Mouse (Mus musculus) heart, postnatal 25 days (tissue): ENCODE measurements around the gene Gtf3c2. TPM values are rescaled to one million over a fixed set of nuclear protein-coding genes. Genes with fewer than 3 reads are reported as not detected.
A peak's percentile ranks its signal among the peaks of the same experiment; 100 is the strongest.

ENCODE experiments used
- DNase-seq: peaks from one replicate; pipeline ENCODE4 v3.0.0; 2022; ENCODE audit warnings: low spot score
- intact Hi-C: fragments of 180-260 bp; cut with DNase I; formaldehyde crosslinking; loops from one replicate; pipeline ENCODE4 v1.15.1; 2025
- total RNA-seq, 2 experiments: library from RNA; stranded (reverse); gene quantifications; 2 replicates each; pipeline ENCODE4 v1.2.3; 2021

Gtf3c2 gene
- total RNA-seq, 2 experiments from 2014 or later, result 32.0 to 35.8 TPM

DNA sequence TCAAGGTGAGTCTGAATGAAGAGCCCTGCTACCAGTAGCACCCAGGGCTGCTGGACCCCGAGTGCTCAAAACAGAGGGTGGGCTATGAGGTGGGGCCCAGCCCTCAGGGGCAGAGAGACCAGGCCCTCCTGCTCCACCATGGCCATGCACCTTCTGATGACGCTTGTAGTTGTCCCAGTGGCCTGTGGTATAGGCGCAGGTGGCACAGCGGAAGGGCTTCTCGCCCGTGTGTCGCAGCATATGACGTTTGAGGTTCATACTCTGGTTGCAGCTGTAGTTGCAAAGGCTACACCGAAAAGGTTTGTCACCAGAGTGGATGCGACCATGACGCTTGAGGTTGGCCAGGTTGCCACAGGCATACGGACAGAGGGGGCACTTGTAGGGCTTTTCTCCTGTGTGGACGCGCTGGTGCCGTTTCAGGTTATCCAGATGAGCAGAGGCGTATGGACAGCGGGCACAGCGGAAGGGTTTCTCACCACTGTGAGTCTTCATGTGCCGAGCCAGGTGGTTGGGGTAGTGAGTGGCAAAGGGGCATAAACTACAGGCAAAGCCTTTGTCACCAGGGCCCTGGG is 19.5 kb upstream of the Gtf3c2 start:
- DNase-seq, result no peak
- intact Hi-C loops, result no loop called here

- intact Hi-C loops, result no loop called here
- no peak for DNase-seq
These were observed 18.8 kb upstream of the Gtf3c2 start for GRCm38 (mm10) chr5:31198616-31199320.

GRCm38 (mm10) chr5:31198170-31198569 is 18.2 kb upstream of the Gtf3c2 start:
- intact Hi-C loops, result no loop called here
- DNase-seq, result no peak

DNA sequence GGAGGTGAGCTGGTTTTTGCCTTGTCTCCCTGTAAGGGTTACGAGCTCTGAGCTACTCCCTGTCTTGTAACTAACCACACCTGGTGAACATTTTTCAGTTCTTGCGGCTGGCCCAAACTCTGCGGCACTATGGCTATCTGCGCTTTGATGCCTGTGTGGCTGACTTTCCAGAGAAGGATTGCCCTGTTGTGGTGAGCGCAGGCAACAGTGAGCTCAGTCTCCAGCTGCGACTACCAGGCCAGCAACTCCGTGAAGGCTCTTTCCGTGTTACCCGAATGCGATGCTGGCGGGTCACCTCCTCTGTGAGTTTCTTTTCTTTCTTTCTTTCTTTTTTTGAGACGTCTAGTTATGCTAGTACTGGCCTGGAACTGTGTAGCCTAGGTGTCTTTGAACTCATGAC is 17.1 kb upstream of the Gtf3c2 start:
- intact Hi-C loops, result no loop called here
- DNase-seq, result no peak

GRCm38 (mm10) chr5:31196207-31196606 is 16.3 kb upstream of the Gtf3c2 start:
- intact Hi-C loops, result no loop called here
- no peak for DNase-seq

DNA sequence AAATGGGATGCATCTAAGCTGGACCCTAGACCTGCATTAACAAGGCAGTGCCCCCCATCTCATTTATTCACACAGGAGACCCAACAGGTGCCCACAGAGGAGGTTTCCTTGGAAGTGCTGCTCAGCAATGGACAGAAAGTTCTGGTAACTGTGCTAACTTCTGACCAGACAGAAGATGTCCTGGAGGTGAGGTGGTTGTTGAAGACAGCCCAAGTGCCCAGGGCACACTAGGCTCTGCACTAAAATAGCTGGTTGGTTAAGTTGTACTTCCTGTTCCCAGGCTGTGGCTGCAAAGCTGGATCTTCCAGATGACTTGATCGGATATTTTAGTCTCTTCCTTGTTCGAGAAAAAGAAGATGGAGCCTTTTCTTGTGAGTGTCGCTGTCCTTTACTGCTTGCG is 15.7 kb upstream of the Gtf3c2 start:
- no peak for DNase-seq

DNA sequence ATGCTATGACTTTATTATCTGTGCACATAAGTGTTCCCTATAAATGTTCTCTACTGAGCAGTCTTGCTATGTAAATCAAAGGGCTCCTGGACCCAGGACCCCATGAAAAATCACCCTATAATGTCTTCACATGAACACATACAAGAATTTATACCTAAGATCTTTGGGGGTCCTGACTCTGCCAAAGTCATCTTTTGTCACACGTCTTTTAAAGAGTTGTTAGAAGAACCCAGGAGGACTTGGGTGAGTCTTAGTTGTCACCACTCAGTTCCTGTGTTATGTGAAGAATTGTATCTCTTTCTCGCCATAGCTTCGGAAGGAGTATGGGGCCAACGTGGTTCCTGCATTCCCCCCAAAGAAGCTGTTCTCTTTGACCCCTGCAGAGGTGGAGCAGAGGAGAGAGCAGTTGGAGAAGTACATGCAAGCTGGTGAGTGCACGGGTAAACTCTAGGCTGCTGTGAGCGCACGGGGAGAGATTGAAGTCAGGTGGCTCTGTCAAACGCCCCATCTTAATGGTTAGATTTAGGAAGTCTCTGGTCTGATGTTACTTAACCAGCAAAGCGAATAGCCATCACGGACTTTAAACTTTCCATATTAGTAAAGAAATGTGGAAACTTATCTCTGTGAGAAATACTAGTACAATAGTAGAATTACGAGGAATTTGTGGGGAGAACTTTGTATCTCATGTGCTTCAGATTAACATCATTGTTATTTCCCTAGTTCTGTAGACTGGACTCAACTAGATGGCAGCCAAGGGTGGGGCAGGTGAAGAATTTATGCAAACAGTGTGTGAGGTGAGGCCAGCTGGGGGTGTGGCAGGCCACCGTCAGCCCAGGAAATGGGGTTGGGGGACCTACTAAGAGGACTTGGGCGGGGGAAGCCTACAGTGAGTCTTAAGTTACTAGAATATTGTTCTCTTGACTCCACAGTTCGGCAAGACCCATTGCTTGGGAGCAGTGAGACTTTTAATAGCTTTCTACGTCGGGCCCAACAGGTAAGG is 14.8 kb upstream of the Gtf3c2 start:
- DNase-seq, result no peak
- intact Hi-C loops, result no loop called here

More for the DNA sequence above, 15.7 kb upstream of the Gtf3c2 start:
- intact Hi-C loops, result no loop called here

- intact Hi-C loops, result loop anchor here (1.0 kb wide), 2 partner anchors 8 to 14 kb away; partner anchors contain the start of gene Gm29609
- no peak for DNase-seq
These were observed 13.8 kb upstream of the Gtf3c2 start for GRCm38 (mm10) chr5:31193631-31194281.

- DNase-seq, result peak; percentile 99
- intact Hi-C loops, result loop anchor here (1.0 kb wide), 2 partner anchors 8 to 14 kb away; partner anchors contain the start of gene Gm29609
These were observed 13.1 kb upstream of the Gtf3c2 start, which contains the start of the genes Snx17 and Eif2b4 for GRCm38 (mm10) chr5:31192939-31193630. TSS of gene Snx17 (plus strand) at chr5:31193227. TSS of gene Eif2b4 (minus strand) at chr5:31193430.

DNA sequence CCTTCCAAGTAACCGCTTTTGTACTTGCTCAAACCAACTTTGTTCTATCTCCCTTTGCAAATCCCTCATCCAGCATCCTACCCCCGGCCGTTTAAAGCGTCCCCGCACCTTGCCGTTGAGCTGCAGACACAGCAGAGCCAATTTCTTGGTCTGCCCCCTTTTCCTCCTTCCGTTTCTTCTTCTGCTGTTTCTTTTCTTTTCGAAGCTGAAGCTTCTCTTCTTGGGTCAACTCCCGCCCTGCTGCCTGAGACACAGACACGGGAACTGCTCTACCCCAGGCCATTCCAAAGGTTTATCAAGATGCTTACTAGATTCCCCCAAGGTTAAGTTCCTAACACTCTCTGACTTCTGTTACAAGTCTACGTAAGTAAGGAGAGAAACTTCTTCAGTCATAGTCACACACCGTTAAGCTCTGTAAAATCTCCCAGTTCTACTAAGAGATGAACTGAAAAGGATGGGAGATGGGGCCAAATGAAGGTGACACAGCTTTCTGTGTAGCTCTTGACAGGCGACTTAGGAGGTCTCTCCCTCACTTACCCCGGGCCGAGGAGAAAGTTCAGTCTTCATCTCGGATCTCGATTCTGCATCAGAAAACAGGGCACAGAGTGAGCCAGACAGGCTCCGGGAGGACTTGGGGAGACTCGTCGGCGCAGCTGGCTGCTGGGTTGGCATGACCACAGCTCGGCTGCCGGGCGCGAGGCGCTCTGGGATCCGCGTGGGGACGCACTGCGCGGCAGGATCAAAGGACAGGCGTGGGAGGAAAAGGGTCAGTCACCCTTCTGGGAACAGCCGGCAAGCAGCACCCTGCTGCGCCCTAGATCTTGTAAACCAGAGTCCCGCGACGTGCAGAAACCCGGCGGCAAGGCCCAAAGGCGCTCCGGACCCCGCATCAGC is 12.3 kb upstream of the Gtf3c2 start:
- intact Hi-C loops, result no loop called here
- no peak for DNase-seq

GRCm38 (mm10) chr5:31190201-31190600 is 10.3 kb upstream of the Gtf3c2 start:
- DNase-seq, result no peak
- intact Hi-C loops, result no loop called here

- intact Hi-C loops, result no loop called here
- DNase-seq, result no peak
These were observed 8.4 kb upstream of the Gtf3c2 start for GRCm38 (mm10) chr5:31188223-31188840.

DNA sequence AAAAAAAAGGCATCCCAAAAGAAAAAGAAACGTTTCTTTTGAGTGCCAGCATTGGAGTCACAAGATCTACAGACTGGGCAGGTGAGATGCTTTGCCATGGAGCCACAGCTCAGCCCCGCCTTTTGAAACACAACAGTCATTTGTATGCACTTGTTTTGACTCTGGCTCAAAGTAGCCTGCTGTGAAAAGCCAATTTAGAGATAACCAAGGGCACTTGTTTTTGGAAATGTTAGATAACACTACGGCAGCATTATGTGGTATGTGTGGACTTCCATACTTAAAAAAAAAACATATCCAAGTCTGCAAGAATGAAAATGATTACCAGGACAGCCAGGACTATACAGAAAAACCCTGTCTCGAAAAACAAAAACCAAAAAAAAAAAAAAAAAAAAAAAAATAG is 3.7 kb upstream of the Gtf3c2 start:
- intact Hi-C loops, result no loop called here
- no peak for DNase-seq

- no peak for DNase-seq
- intact Hi-C loops, result no loop called here
These were observed 1.3 kb upstream of the Gtf3c2 start for GRCm38 (mm10) chr5:31181183-31181770.

DNA sequence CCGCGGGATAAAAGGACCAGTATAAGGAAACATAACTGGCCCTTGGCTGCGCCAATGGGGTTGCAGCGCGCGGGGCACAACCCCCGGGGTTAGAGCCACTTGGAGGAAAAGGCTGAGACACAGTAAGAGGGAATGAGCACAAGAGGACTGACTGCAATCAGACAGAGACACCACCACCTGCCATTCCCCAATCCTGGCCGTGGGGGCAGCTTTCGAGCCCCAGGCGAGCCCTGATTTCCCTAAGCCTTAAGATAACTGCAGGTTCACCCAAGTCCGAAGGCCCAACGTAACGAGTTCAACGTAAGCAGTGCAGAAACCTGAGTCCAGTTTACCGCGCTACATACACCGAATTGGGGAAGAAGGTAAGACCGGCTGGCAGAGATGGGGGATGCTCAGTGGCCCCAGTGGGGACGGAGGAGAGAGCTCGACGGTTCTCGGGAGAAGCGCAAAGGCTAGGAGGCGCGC is 611 bp downstream of the Gtf3c2 start:
- DNase-seq, result no peak
- intact Hi-C loops, result loop anchor here (1.0 to 5.0 kb wide), 2 partner anchors 14 to 113 kb away; partner anchors contain the start of genes Eif2b4, Ift172 and Snx17

DNA sequence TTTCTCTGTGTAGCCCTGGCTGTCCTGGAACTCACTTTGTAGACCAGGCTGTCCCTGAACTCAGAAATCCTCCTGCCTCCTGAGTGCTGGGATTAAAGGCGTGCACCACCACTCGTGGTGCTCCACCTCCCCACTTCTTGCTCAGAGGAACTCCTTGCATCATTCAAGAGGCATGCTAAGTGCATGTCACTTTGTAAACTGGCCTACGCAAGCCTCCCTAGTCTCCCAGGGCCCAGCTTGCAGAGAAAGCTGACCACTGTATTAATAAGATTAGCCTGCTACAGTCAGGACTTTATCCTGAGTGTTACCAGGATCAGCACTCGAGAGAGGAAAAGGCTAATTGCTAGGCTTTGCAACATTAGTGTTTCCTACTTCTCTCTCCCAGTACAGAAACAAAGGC is 11.3 kb downstream of the Gtf3c2 start:
- intact Hi-C loops, result no loop called here
- no peak for DNase-seq

DNA sequence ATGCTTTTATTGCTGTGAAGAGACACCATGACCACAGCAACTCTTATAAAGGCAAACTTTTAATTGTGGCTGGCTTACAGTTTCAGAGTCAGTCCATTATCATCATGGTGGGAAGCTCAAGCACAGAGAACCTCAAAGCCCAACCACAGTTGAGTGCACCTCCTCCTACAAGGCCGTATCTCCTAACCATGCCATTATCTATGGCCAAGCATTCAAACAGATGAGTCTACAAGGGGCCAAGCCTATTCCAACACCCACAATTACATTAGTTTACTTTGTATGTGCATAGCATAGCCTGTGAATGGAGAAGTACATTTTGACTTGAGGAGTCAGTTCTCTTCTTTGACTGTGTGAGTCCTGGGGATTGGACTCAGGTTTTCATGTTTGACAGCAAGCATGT is 15.1 kb downstream of the Gtf3c2 start:
- no peak for DNase-seq
- intact Hi-C loops, result no loop called here
